Mouse (Mus musculus): ENCODE measurements around the gene Rnf38.

- no peak for TF ChIP-seq POLR2A (IDR thresholded peaks at IDR 0.05; ENCODE audit: borderline replicate concordance, control insufficient read depth, low read depth, low read length)
- no peak for TF ChIP-seq CTCF (IDR thresholded peaks at IDR 0.05; ENCODE audit: control insufficient read depth, insufficient read depth, low read length)
Observed at GRCm38 (mm10) chr4:44216797-44217442, 16.7 kb downstream of the Rnf38 start.

Measured in bone marrow, adult 2 months (tissue).